Mouse (Mus musculus): ENCODE results near the gene St3gal2. TPM values are rescaled to one million over a fixed set of nuclear protein-coding genes. Genes with fewer than 3 reads are reported as not detected.

Gene St3gal2
- polyA plus RNA-seq, 1 experiment: 4.7 TPM

DNA sequence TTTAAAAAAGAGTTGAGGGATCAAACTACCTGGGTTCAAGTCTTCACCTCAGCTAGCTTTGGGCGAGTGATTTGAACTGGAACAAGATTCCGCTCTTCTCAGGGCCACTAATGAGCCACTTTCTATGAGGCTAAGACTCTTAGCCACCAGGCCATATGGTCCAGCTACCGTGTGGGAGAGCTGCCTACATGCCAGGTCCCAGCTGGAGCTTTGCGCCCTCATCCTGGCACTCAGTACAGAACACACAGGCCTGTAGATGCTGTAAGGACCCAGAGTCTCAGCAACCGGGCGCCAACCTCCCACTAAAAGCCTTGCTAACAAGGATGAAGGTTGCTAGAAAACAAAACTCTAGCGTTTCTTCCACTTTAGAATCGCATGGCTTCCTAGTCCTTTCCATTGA, 31.3 kb upstream of the St3gal2 start:
- H3K27ac ChIP-seq (ENCODE audit: control insufficient read depth, insufficient read depth, low read depth, low read length): no peak overlapping the region
- H3K36me3 ChIP-seq (ENCODE audit: control insufficient read depth, insufficient read depth, low read length): no peaks in the 10 kb centered on the region; the same call in 1 of the 2 replicates
- no peak overlapping the region for H3K4me3 ChIP-seq (ENCODE audit: control insufficient read depth, low read depth, low read length)
- TF ChIP-seq CTCF (IDR thresholded peaks at IDR 0.05; ENCODE audit: control insufficient read depth, insufficient read depth, insufficient replicate concordance, low read depth, low read length) (no peak), POLR2A (IDR thresholded peaks at IDR 0.05; ENCODE audit: control insufficient read depth, low read depth, low read length) (no peak)
- no peaks in the 10 kb centered on the region for H3K4me1 ChIP-seq (ENCODE audit: control insufficient read depth, insufficient read depth, low read length)
- no peaks in the 10 kb centered on the region for H3K27me3 ChIP-seq (ENCODE audit: control insufficient read depth, insufficient read depth, low read length)

DNA sequence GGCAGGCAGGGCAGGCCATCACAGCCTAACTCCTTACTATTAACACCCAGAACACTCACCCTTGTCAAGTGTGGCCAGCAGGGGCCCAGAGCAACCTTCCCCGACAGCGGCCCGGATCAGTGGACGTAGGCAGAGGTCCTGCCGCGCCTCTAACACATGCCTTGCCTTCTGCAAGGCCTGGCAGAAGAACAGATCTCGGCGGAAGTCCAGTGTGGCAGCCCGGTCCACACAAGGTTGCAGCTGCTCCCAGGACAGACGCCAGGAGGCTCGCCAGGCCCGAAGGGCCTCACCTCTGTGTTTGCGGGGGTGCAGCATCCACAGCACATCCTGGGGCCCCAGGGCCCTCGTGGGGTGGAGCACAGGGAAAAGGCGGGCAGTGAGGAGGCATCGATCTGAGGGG, 30.9 kb upstream of the St3gal2 start:
- no peak overlapping the region for H3K4me3 ChIP-seq (ENCODE audit: control insufficient read depth, low read depth, low read length)
- no peaks in the 10 kb centered on the region; the same call in 1 of the 2 replicates for H3K36me3 ChIP-seq (ENCODE audit: control insufficient read depth, insufficient read depth, low read length)
- no peak overlapping the region for H3K27ac ChIP-seq (ENCODE audit: control insufficient read depth, insufficient read depth, low read depth, low read length)

DNA sequence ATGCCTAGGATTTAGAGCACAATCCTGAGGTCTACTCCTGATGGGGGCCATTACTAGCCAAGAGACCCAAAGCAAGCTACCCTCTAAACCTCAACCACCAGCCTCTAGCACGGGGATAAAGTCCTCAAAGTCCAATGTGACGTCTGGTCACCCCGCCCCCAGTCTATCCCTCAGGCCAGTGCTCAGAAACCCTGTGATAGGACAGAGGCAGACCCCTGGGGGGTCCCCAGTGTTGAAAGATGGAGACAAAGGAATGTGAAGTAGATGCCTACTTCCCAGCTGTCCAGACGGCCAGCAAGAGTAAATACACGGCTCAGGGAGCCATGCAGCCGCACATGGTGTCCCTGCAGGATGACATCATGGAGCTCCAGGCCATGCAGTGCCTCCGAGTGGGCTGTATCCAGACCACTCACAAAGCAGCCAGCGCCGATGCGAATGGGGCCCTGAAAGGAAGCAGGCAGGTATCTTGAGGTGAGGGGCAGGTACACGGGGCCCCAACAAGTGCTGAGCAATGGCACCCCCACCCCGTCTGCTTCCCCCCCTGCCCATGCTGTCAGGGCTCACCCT, 29.7 kb upstream of the St3gal2 start:
- H3K4me1 ChIP-seq (ENCODE audit: control insufficient read depth, insufficient read depth, low read length): peaks cover 9% of the 10 kb centered on the region
- no peak for TF ChIP-seq POLR2A (IDR thresholded peaks at IDR 0.05; ENCODE audit: control insufficient read depth, low read depth, low read length)
- H3K4me3 ChIP-seq (ENCODE audit: control insufficient read depth, low read depth, low read length): no peak overlapping the region
- no peaks in the 10 kb centered on the region for H3K27me3 ChIP-seq (ENCODE audit: control insufficient read depth, insufficient read depth, low read length)
- no peaks in the 10 kb centered on the region; the same call in 1 of the 2 replicates for H3K36me3 ChIP-seq (ENCODE audit: control insufficient read depth, insufficient read depth, low read length)
- H3K27ac ChIP-seq (ENCODE audit: control insufficient read depth, insufficient read depth, low read depth, low read length): no peak overlapping the region

More for the DNA sequence above, 30.9 kb upstream of the St3gal2 start:
- TF ChIP-seq CTCF (IDR thresholded peaks at IDR 0.05; ENCODE audit: control insufficient read depth, insufficient read depth, insufficient replicate concordance, low read depth, low read length): no peak
- no peak for TF ChIP-seq POLR2A (IDR thresholded peaks at IDR 0.05; ENCODE audit: control insufficient read depth, low read depth, low read length)
- Histone ChIP-seq H3K27me3 (ENCODE audit: control insufficient read depth, insufficient read depth, low read length) (no peaks in the 10 kb centered on the region), H3K4me1 (ENCODE audit: control insufficient read depth, insufficient read depth, low read length) (no peaks in the 10 kb centered on the region)

DNA sequence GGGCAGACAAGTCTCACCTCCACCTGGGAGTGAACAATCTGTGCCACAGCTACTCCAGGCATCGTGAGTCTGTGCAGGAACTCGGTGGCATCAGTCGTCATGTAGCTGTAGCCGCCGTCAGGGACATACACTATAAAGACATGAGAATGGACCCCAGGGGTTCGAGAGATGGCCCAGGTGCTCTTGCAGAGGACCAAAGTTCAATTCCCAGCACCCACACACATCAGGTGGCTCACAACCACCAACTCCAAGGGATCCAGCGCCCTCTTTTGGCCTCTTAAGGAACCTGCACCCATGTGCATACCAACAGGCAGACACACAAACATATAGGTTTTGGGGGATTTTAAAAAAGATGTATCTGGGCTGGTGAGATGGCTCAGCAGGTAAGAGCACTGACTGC, 27.7 kb upstream of the St3gal2 start:
- TF ChIP-seq POLR2A (IDR thresholded peaks at IDR 0.05; ENCODE audit: control insufficient read depth, low read depth, low read length): no peak
- peak; percentile 24; the same call in 1 of the 2 replicates for TF ChIP-seq CTCF (IDR thresholded peaks at IDR 0.05; ENCODE audit: control insufficient read depth, insufficient read depth, insufficient replicate concordance, low read depth, low read length)
- peaks cover 15% of the 10 kb centered on the region for H3K4me1 ChIP-seq (ENCODE audit: control insufficient read depth, insufficient read depth, low read length)
- no peak overlapping the region for H3K27ac ChIP-seq (ENCODE audit: control insufficient read depth, insufficient read depth, low read depth, low read length)
- H3K4me3 ChIP-seq (ENCODE audit: control insufficient read depth, low read depth, low read length): no peak overlapping the region
- no peaks in the 10 kb centered on the region; the same call in 1 of the 2 replicates for H3K36me3 ChIP-seq (ENCODE audit: control insufficient read depth, insufficient read depth, low read length)
- no peaks in the 10 kb centered on the region for H3K27me3 ChIP-seq (ENCODE audit: control insufficient read depth, insufficient read depth, low read length)

DNA sequence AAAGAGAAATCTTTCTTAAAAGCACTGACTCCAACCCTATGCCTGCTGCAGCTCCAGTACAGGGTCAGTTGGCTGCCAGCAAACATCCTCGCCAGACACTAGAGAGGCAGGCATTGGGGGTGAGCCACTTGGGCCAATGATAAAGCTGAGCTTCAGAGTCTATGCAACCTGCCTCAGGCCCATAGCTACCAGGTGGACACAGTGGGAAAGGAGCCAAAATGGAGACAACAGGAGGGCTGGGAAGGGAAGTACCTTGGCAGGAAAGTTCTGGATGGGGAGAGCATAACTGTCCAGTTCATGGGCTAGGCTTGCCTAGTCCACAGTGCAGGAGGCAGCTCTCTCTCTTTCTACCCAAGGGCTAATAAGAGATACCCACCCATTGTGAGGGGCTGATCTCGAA, 26.8 kb upstream of the St3gal2 start:
- no peaks in the 10 kb centered on the region for H3K27me3 ChIP-seq (ENCODE audit: control insufficient read depth, insufficient read depth, low read length)
- no peaks in the 10 kb centered on the region; the same call in none of the 2 replicates for H3K36me3 ChIP-seq (ENCODE audit: control insufficient read depth, insufficient read depth, low read length)
- H3K4me1 ChIP-seq (ENCODE audit: control insufficient read depth, insufficient read depth, low read length): peaks cover 15% of the 10 kb centered on the region
- no peak overlapping the region for H3K27ac ChIP-seq (ENCODE audit: control insufficient read depth, insufficient read depth, low read depth, low read length)
- TF ChIP-seq POLR2A (IDR thresholded peaks at IDR 0.05; ENCODE audit: control insufficient read depth, low read depth, low read length): no peak
- no peak for TF ChIP-seq CTCF (IDR thresholded peaks at IDR 0.05; ENCODE audit: control insufficient read depth, insufficient read depth, insufficient replicate concordance, low read depth, low read length)
- no peak overlapping the region for H3K4me3 ChIP-seq (ENCODE audit: control insufficient read depth, low read depth, low read length)

DNA sequence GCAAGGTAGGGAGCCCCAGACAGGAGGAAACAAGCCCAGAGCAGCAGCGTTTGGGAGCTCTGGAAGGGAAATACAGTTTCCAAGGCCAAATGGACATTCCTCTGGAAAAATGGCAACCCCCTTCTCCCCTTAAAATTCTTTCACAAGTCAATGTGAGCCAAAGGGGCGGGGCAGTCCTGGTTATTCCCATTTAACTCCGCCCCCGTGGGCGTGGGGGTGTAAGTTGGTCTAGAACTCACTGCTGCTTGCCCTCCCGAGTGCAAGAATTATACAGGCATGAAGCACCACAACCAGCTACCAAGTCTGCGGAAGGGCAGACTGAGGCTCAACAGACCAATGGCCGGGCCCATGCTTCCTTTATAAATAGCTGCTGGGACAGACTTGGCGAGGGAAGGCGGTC, 24.9 kb upstream of the St3gal2 start:
- Histone ChIP-seq H3K27ac (ENCODE audit: control insufficient read depth, insufficient read depth, low read depth, low read length) (no peak overlapping the region), H3K27me3 (ENCODE audit: control insufficient read depth, insufficient read depth, low read length) (no peaks in the 10 kb centered on the region), H3K4me3 (ENCODE audit: control insufficient read depth, low read depth, low read length) (peak overlapping the region; percentile 54), H3K36me3 (ENCODE audit: control insufficient read depth, insufficient read depth, low read length) (no peaks in the 10 kb centered on the region; the same call in none of the 2 replicates), H3K4me1 (ENCODE audit: control insufficient read depth, insufficient read depth, low read length) (peaks cover 15% of the 10 kb centered on the region)
- TF ChIP-seq POLR2A (IDR thresholded peaks at IDR 0.05; ENCODE audit: control insufficient read depth, low read depth, low read length) (no peak), CTCF (IDR thresholded peaks at IDR 0.05; ENCODE audit: control insufficient read depth, insufficient read depth, insufficient replicate concordance, low read depth, low read length) (no peak)

DNA sequence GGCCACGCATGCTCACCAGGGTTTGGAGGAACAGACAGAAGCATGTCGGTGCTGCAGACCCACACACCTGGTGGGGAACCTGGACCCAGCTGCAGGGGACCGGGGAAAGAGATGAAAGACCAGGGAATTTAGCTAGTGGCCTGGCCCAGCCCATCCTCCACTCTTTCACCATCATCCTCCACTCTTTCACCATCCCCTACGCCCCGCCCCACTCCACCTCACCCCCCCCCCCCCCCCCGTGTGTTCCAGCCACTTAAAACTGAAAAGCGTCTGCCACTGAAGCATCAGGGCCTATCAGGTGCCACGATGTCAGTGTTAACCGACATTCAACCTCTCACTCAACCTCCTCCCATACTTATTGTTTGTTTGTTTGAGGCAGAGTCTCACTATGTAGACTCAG, 24.5 kb upstream of the St3gal2 start:
- Histone ChIP-seq H3K4me1 (ENCODE audit: control insufficient read depth, insufficient read depth, low read length) (peaks cover 15% of the 10 kb centered on the region), H3K36me3 (ENCODE audit: control insufficient read depth, insufficient read depth, low read length) (no peaks in the 10 kb centered on the region; the same call in 1 of the 2 replicates), H3K4me3 (ENCODE audit: control insufficient read depth, low read depth, low read length) (peak overlapping the region; percentile 54), H3K27ac (ENCODE audit: control insufficient read depth, insufficient read depth, low read depth, low read length) (no peak overlapping the region), H3K27me3 (ENCODE audit: control insufficient read depth, insufficient read depth, low read length) (no peaks in the 10 kb centered on the region)
- TF ChIP-seq CTCF (IDR thresholded peaks at IDR 0.05; ENCODE audit: control insufficient read depth, insufficient read depth, insufficient replicate concordance, low read depth, low read length): no peak
- no peak for TF ChIP-seq POLR2A (IDR thresholded peaks at IDR 0.05; ENCODE audit: control insufficient read depth, low read depth, low read length)
